Mouse (Mus musculus): Measurements from ENCODE around the gene Prr15l.

The Prr15l gene

DNA sequence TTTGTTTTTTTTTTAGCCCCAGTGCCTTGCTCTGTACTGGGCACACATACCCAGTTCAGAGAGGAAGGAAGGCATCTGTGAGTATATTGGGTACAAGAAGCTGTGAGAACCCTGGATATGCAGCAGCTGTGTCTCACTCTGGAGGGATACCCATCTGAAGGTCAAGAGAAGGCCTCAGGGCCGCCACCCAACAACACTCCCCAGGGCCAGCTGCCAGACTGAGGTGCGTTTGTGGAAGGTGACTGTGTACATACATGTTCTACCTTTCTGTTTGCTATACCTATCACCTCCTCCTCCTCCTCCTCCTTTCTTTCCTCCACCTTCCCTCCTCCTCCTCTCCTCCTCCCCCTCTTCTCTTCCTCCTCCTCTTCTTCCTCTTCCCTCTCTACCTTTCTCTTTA, at the start of gene Prr15l:
TSS of gene Prr15l (plus strand) at position 17 of the 400 bp plus-strand sequence.
- no peak for DNase-seq (ENCODE audit: low read depth, low spot score)

DNA sequence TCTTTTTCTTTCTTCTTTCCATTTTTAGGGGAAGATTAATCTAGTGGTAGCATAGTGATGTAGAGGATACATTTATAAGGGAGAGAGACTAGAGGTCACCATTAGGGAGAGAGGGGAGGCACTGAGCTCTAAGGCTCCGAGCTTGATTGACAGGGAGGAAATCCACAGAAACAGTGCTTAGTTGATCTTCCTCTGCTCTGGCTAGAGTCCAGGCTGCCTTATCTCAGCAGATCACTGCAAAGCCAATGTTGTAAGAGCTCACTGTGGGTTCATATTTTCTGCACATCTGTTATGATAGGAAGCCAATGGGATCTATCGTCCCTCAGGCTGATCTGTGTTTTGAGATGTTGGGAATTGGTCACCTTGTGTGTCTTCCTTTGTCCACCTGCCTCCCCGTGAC, 49.2 kb upstream of the Prr15l start:
- DNase-seq (ENCODE audit: low read depth, low spot score): no peak

DNA sequence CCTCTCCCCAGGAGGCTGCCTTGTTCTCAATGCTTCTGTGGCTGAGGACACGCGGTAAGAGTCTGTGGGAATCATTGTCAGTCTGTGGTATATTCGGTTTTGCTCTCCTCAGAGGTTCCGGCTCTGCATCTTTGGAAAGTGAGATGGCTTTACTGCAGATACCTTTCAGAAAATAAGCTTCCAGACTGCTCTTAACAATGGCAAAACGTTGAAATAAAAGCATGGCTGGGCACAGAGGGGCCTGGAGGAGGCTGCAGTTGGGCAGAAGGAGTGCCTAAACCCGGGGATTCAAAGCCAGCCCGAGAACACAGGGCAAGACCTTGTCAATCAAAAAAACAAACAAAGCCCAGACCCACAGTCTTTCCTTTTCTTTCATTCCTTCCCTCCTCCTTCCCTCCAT, 48.5 kb upstream of the Prr15l start:
- no peak for DNase-seq (ENCODE audit: low read depth, low spot score)

DNA sequence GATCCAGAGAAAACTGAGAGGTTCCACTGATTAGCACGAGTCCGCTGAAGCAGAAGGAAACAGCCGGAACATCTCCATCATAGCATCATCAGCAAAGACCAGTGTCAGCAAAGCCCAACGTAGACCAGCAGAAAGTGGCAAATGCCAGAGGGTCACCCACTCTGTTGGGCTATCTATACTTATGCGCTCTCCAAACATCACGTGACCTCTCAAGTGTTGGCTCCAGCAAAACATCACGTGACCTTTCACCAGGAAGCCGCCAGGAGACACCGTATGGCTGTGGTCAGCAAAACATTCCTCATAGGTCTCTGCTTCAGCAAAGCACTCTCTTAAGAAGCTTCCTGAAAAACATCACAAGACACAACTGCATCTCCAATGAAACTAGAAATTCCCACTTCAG, 47.6 kb upstream of the Prr15l start:
- DNase-seq (ENCODE audit: low read depth, low spot score): no peak

DNA sequence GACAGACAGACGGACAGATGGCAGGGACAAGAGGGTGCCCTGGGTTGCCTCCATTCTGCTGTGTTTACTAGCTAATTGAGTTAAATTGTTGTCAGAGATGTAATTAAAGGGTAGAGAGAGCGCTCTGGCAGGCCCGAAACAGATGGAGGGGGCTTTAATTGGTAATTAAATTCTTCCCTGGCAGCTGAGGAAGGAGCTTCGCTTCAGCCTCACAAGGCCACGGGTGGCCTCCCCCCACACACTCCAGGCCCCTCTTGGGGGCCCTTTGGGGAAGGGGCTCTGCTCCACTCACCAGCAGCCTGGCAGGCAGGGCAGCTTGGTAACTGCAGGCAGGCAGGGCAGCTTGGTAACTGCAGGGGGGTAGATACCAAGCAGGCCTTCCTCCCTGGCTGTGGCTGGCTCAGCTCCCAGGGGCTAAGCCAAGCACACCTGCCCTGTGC, 42.0 kb upstream of the Prr15l start:
- DNase-seq (ENCODE audit: low read depth, low spot score): no peak

DNA sequence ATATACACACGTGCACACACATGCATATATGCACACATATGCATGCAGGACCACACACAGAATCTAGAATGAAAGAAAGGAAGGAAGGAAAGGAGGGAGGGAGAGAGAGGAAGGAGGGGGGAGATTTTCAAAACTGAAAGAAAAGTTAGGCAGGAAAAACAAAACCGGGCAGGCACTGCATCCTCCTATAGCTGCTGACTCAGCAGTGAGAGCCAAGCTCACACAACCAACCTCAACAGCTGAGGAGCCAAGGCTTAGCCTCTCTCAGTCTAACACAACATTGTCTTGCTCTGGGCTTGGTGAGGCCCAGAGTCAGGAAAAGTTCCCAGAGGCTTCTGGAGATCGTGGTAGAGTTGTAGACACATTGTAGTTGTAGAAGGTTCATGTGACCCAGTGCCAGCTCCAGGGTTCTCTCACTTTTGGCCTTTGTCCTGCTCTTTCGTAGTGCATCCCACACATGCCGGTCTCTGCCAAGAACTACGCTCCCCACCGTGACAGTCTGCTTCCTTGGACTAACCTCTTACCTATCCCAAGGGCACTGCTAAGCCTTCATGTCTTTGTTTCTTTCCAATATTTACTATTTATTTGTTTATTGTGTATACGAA, 40.9 kb upstream of the Prr15l start:
- no peak for DNase-seq (ENCODE audit: low read depth, low spot score)

DNA sequence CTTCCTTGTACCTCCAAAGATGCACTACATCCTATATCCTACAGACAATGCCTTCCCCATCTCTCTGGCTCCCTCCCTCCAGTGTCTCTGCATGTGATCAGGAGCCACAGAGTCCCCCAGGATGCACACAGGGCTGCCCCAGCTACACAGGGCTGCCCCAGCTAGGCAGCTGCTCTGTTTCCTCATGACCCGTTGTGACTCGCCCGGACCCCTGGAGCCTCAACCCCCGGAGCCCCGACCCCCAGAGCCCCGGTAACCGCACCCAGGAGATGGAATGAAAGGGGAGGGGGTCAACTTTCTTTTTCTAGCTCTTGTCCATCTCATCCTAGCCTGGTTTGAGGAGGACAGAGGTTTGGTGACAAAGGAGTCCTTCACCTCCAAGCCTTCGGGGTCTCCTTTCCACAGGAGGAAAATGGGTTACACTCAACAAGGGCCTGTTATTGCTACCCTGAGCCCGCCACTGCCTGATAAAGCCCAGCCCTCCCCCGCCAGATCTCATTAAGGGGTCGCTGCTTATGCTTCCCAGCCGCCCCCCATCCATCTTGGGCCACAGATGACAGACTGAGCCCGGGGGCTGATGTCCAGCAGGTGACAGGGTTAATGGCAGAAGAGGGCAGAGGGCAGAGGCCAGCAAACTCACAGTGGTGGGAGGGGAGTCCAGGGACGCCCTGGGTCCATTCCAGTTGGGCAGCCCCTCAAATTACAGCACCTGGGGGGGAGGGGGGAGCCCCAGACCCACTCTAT, 35.9 kb upstream of the Prr15l start:
- DNase-seq (ENCODE audit: low read depth, low spot score): no peak

DNA sequence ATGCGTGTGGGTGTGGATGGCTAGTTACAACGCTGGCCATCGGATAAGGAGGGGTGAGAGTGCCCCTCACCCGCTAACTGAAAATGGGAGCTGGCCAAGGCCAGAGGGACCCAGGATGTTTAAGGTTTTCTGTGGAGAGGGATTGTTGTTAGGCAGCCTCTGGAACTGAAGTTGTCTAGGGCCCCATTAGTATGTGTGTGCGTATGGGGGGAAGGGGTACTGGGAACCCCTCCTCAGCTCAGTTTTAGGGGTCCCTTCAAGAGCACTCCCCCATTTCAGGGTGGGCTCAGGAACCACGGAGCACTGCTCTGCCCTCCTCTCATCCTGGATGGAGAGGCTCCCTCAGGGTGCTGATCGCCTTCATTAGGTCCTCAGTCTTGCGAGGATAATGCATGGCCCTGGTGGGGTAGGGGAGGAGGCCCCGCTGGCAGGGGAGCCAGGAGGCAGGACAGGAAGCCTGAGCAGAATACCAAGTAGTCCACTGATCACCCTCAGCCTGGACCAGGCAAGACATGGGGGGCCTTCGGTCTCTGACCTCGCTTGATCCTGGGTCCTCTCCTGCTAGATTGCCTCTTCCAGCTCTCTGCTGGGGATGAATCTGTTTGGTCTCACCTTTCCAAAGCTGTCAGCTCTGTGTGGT, 34.6 kb upstream of the Prr15l start:
- no peak for DNase-seq (ENCODE audit: low read depth, low spot score)

DNA sequence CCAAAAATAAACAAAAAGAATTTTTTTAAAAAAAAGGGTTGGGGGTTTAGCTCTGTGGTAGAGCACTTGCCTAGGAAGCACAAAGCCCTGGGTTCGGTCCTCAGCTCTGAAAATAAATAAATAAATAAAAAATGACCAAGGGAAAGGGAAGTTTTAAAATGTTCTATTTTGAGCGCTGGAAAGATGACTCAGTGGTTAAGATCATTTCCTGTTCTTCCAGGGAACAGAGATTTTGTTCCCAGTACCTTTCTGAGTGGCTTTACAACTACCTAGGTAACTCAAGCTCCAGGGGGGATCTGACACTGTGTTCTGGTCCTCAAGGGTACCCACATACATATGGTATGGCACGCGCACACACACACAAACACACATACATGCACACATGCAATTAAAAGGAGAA, 32.0 kb upstream of the Prr15l start:
- DNase-seq (ENCODE audit: low read depth, low spot score): no peak

DNA sequence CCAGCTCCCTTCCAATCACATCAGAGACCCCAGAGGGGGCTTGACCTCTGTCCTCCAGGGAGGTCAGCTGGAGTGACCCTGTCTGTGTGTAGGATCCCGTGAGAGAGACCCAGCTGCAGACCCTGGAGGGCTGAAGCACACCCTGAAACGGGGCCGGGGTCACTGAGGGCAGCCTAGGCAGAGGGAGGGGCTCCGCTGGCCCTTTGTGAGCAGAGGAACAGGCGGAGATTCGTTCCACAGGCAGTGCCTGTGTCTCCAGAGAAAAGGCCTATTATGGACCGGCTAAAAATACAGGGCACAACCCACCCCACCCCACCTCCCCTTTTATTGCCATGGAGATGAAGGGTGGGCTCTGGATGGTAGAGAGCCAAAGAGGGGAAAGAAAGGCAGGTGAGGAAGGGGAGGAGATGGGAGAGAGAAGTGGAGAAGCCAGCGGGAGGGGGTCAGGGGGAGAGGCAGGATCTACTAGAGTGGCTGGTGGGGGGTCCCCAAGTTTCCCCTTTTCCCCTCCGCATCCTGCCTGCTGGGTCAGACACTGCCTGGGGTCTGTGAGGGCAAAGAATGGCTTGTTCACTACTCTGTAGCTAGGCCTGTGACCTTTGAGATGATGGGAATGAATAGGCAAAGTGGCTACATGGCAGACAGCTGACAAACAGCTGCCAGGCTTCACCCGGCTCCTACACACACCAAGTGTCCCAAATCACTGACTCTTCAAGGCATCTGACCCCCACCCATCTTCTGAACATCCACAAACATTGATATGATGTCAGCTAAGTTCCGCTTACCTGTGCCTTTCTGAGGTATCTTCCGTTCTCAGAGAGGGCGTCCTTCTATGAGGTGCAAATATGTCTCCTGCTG, 28.2 kb upstream of the Prr15l start:
- DNase-seq (ENCODE audit: low read depth, low spot score): no peak

DNA sequence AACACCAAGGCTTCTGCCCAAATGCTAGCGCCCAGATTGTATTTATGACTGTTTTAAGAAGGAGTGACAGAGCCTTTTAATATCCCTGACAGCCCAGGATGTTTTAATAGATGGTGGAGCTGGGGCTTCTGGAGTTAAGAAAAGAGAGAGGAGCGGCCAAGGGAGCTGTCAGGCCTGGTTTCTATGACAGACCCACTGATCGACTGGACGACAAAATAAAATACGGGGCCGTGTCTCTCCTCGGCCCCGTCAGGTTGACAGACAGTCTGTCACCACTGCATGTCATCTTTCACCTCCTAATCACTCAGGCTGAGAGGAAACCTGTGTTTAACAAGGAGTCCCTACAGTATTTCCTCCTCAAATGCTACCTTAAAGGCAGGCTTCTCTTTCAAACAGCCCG, 26.6 kb upstream of the Prr15l start:
- DNase-seq (ENCODE audit: low read depth, low spot score): no peak

DNA sequence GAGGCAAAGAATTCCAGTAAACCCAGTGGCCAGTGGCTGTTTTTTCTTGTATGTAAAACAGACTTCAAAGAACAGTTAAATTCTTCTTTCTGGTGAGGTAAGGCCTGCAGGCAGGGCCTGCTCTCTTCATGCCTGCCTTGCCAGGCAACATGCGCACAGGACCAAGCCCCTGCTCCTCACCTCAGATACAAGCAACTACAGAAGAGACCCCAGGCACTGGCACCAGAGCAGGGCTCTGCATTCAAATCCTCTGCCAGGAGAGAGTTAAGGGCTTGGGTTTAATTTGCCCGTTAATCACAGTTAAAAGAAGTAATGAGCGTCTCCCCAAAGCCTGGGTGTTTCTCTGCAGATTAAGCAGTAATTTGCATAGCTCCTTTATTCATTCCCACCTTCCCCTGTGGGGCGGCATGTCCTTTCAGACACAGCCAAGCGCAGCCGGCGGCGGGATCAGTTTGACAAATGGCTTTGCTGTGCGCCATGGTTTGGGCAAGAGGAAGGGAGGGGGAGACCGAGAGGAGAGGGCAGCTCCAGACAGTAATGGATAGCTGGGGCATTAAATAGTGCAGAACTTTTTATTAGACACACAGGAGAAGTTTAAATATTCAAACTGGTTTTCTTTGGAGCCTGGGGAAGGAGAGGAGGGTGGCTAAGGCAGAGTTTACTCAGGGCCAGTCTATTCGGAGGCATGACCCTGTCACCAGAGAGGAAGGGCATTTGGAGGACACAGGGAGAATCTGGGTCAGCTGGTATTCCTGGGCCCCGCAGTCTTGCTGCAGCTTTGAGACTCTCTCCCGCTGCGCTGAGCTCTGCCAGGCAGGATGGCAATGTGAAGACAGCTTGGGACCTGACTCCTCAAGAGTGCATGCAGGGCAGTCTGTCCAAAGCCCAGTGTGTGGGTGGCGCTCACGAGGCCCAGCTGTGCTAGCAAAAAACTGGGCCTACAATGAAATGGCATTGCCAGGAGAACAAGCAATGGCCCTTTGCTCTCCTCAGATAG, 25.0 kb upstream of the Prr15l start:
- no peak for DNase-seq (ENCODE audit: low read depth, low spot score)

DNA sequence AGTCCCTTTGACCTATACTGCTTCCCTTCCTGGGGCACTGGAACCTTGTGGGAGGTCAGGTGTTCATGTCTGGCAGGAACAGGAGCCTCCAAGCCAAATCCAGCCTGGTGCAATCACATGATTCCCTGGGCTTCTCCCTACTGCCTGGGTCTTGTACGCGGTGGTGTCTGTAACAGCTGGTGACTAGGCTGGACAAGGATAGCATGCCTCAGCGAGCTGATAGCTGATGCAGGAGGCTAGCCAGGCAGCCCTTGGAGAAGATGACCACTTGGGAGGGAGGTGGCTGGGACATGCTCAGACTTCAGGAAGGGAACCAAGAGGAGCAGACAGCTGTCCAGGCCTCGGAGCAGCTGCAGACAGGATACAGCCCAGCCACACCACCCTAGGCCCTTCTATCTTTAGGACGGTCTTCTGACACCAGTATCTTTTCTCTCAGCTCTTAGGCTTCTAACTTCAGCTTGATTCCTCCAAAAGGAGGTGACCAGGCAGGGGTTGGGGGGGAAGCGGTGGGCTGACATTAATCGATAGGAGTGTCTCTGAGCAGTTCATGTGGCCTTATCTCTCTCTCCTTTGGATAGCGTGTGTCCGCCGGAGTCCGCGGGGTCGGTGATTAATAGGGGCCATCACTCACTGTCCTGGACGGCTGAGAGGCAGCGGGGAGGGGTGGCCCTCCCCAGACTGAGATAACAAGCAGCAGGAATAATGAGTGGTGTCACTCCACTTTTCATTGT, 21.3 kb upstream of the Prr15l start:
- DNase-seq (ENCODE audit: low read depth, low spot score): no peak

DNA sequence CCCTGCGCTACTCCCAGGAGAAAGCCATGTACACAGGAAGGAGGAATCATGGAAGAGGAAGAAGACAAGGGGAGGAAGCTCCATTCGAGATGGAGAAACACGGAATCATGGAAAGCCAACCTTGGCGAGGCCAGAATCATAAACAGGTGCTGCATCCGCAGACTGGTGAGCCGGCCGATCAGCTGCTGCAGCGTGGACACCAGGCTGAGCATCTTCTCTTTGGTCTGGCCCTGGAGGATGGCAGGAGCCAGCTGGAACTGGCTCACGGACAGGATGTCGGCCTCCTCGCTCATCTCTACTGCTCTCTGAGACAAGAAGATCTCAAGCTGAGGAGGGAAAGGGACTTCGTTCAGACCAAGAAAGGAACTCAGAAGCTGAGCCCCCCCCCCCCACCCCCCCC, 19.3 kb upstream of the Prr15l start:
- no peak for DNase-seq (ENCODE audit: low read depth, low spot score)

DNA sequence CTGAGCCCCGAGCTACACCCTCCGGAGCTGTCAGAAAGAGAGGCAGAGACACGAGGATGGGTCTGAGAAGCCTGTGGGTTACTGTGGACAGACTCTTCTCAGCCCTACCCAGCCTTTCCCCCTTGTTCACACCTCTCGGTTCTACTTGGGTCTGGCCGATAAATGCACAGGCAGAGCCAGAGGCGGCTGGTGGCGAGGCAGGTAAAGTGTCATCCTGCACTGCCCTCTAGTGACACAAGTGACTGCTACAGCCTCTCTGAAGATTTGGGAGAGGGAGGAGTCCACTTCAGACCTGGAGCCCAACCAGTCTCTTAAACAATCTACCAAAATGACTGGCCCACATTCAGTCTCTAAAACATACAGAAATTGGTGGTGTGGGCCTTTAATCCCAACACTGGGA, 17.9 kb upstream of the Prr15l start:
- no peak for DNase-seq (ENCODE audit: low read depth, low spot score)

DNA sequence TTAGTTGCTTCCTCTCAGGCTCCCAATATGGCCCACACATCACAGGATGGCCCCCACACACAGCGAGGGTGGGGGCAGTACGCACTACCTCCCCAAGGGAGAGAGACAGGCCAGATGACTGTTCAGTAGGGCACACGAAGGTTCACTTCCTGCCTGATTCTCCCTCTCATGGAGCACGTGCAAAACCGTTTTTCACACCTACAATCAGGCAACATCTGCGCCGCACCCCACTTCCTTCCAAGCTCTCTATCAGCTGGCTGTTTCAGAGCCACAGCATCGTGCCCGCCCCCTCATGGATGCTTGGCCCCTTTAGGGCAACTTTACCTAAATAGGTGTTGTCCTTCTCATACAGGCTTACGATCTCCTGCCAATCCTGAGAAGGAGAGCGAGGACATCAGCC, 15.2 kb upstream of the Prr15l start:
- no peak for DNase-seq (ENCODE audit: low read depth, low spot score)

DNA sequence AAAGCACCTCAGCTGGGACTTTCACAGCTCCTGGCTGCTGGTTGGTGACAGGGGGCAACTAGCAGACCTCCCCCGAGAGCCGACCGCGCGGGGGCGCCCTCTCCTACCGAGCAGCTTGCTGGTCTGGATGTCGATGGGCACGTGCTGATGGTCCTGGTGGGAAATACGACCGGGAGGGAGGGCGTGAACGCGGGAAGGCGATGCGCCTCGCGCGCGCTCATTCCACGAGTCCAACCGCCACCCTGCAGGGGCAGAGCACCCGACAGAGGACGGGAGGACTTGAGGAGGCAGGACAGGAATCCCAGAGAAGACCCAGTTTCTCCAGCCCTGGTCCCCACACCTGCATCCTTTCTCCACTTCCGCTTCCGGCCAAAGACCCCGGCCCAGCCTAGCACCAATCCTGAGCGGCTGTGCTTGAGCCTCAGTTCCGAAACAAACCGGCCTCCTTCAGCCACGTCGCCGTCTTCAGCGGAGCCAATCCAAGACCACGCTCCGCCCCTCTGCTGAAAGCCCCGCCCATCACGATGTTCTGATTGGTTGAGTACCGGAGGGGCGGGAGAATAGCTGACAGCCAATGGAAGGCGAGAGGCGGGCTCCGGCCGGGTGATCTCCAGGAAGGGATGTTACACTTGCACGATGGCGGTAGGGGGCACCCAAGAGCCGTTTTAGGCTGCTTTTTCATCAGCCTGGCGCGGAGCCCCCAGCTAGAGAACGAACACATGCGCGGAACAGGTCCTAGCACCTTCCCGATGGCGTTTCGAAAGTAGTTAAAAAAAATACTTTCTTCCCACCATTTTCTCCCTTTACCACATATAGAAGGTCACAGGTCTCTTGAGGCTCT, 11.6 kb upstream of the Prr15l start, which contains the start of gene Cdk5rap3:
TSS of gene Cdk5rap3 (minus strand) at position 453 of the 841 bp plus-strand sequence.
- peak; percentile 99 for DNase-seq (ENCODE audit: low read depth, low spot score)

DNA sequence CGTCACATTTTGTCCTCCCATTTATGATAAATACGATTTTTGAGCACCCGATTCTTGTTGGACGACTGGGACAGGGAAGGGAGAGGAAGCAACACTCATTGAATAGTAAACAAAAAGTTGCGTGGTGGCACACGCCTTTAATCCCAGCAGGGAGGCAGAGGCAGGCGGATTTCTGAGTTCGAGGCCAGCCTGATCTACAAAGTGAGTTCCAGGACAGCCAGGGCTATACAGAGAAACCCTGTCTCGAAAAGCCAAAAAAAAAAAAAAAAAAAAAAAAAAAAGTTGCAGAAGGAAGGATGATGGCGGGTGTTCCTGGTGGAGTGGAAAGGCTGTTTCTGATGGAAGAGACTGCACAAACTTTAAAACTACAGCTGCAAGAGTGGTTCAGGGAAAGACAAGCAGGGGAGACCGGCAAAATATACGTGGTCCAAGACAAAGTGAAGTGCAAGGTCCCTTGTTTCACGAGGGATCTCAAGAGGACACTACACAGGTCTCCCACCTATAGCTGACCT, 11.0 kb upstream of the Prr15l start:
- no peak for DNase-seq (ENCODE audit: low read depth, low spot score)

DNA sequence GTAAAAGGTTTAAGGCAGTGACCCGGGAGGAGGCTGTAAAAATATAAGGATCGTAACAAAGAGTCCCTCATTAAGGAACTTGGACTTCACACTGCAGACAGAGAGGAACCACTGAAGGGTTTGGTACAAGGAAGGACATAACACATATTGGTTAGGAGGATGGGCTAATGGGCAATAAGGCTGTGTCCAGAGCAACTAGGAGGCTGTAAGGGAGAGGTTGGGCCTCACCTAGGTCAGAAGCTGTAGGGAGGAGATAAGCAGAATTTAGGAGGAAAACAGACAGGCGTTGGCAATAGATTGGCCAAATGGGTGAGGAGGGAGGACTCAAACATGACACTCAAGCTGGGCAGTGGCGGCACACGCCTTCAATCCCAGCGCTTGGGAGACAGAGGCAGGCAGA, 10.5 kb upstream of the Prr15l start:
- peak; percentile 81 for DNase-seq (ENCODE audit: low read depth, low spot score)

Measured in c-Kit-negative CD71-positive TER-119-positive erythroid progenitor cells, embryonic 14.5 days (primary cell).